Comparison of ENCODE assay signal across 8 mouse cellular contexts in the genomic region with DNA sequence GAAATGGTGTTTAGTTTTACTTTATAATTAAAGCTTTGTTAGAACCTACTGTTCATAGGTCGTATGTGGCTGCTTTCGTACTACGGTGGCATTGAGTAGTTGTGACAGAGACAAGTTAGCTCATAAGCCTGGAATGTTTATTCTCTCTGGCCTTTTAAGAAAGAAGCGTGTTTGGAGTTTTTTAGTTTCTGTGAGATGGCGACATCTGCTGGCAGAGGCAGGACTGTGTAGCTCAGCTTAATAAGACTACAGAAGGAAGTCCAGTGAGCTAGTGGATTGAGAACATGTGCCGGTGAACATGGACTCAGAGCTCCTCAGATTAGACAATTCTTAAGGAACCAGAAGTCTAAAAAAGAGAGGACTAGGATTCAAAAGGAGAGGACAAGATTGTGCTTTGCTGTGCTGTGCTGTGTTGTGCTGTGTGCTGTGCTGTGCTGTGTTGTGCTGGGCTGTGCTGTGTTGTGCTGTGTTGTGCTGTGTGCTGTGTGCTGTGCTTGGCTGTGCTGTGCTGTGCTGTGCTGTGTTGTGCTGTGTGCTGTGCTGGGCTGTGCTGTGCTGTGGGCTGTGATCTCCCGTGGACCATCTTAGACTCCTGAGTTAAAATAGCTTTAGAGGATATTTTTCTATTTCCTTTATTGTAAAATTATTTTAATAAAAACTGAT. TPM values are rescaled to one million over a fixed set of nuclear protein-coding genes. Genes with fewer than 3 reads are reported as not detected.
A peak's percentile ranks its signal among the peaks of the same experiment; 100 is the strongest.
DNase-seq lines count a peak whose midpoint lies in the region; ATAC-seq lines count a peak whose summit lies in the region.

No protein-coding gene starts in this region.

- no peak overlapping the region for H3K4me3 ChIP-seq in hindbrain, embryonic 15.5 days

- H3K9me3 ChIP-seq in hindbrain, embryonic 15.5 days, result no peaks in the 10 kb centered on the region

- H3K9ac ChIP-seq in hindbrain, embryonic 15.5 days, result no peak overlapping the region

- WGBS in hindbrain, embryonic 15.5 days, result 25% methylated on average over 7 of the region's 7 CpGs

- no peak overlapping the region for H3K27ac ChIP-seq in hindbrain, embryonic 15.5 days (replicated peaks)

- no peaks in the 10 kb centered on the region; the same call in 1 of the 2 replicates for H3K36me3 ChIP-seq in hindbrain, embryonic 15.5 days

- no peaks in the 10 kb centered on the region for H3K4me1 ChIP-seq in hindbrain, embryonic 15.5 days (replicated peaks)

- no peaks in the 10 kb centered on the region for H3K27me3 ChIP-seq in hindbrain, embryonic 15.5 days

- peak; percentile 79 for DNase-seq in R1 (ENCODE audit: low read depth, low spot score)
- peak; percentile 70 to 78 for DNase-seq in cerebellum, postnatal 25 days
- peak; percentile 71 for DNase-seq in gastrocnemius, adult 18-20 months (ENCODE audit: low spot score)
- DNase-seq in layer of hippocampus, postnatal 25 days (ENCODE audit: extremely low spot score in 1 of 2, low spot score in 1 of 2), result peak; percentile 37 to 81
- DNase-seq in lung, postnatal 25 days (ENCODE audit: low spot score), result peak; percentile 88
- DNase-seq in retina, postnatal 7 days (ENCODE audit: low read depth, low spot score), result peak; percentile 71
- peak; percentile 78 for DNase-seq in urinary bladder, postnatal 14 days (ENCODE audit: low spot score)

- ATAC-seq in hindbrain, embryonic 15.5 days (ENCODE audit: low FRiP score, low read depth), result peak; percentile 83

- H3K4me2 ChIP-seq in hindbrain, embryonic 15.5 days, result no peak overlapping the region

RNA-seq across cellular contexts. Expression of a gene that starts 9.9 kb away (rescaled TPM):
- total RNA-seq in gastrocnemius, adult 18-20 months (2021), result 1 to 10 TPM; 1.9 to 2.1 TPM
- polyA plus RNA-seq in hindbrain, embryonic 15.5 days (2015; fragmentation: Nextera tagmentation; extraction: Ambion mirVana), result 3.3 and 3.8 TPM in 2 replicates
- total RNA-seq in layer of hippocampus, postnatal 25 days (2021), result 1 to 10 TPM; 2.0 to 2.5 TPM

RNA-seq across cellular contexts. Expression of a gene that starts 44.7 kb away (rescaled TPM):
- total RNA-seq in gastrocnemius, adult 18-20 months (2021), result 10 to 100 TPM; 21.8 to 26.2 TPM
- 5.3 and 6.4 TPM in 2 replicates for polyA plus RNA-seq in hindbrain, embryonic 15.5 days (2015; fragmentation: Nextera tagmentation; extraction: Ambion mirVana)
- 10 to 100 TPM; 13.6 to 14.8 TPM for total RNA-seq in layer of hippocampus, postnatal 25 days (2021)

RNA-seq across cellular contexts. Expression of a gene that starts 50.6 kb away (rescaled TPM):
- total RNA-seq in gastrocnemius, adult 18-20 months (2021), result not detected
- polyA plus RNA-seq in hindbrain, embryonic 15.5 days (2015; fragmentation: Nextera tagmentation; extraction: Ambion mirVana), result not detected in 2 replicates
- total RNA-seq in layer of hippocampus, postnatal 25 days (2021), result not detected
